Mouse (Mus musculus): ENCODE results near the gene Krt84. TPM values are rescaled to one million over a fixed set of nuclear protein-coding genes. Genes with fewer than 3 reads are reported as not detected.

Krt84 gene
- total RNA-seq, 2 experiments from 2014 or later, result not detected

DNA sequence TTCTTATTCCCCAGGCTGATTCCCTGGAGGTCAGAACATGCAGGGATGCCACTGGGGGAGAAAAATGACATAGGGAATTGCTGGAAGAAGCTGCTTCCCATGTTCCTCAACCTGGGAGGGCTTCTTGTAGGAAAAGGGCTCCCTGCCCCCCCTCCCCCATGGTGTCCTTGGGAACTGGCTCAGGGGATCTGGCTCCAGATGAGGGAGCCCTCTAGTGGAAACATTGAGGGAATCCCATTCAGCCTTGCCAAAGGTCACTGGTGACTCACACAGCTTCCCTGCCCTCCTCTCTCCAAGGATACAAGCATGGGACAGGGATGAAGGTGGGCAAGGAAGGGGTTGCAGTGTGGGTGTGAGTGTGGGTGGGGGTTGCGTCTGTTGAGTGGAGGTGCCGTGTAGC, 35.4 kb downstream of the Krt84 start:
- peak; percentile 36 for DNase-seq (ENCODE audit: low spot score)

GRCm38 (mm10) chr15:101495266-101495665, 37.4 kb downstream of the Krt84 start:
- DNase-seq (ENCODE audit: low spot score), result no peak

GRCm38 (mm10) chr15:101494203-101494602, 38.4 kb downstream of the Krt84 start:
- DNase-seq (ENCODE audit: low spot score), result no peak

DNA sequence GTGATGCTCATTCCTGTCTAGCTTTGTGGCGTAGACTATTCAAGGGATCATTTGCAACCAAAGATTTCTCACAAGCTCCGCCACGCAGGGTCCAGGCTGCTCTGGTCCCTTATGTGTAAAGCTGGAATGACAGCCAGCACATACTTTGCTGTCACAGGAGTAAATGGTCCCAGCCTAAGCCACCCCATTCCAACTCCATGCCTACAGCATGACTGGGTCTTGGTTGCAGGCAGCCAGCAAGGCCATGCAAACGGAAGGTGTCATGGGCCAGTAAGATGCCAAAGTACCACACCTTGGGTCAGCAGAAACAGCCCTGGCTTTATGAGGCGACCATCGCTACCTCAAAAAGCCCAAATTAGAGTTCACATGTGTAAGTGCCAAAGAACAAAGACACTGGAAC, 38.9 kb downstream of the Krt84 start:
- DNase-seq (ENCODE audit: low spot score), result no peak

GRCm38 (mm10) chr15:101492718-101493117, 39.9 kb downstream of the Krt84 start:
- no peak for DNase-seq (ENCODE audit: low spot score)

- no peak for DNase-seq (ENCODE audit: low spot score)
Observed at GRCm38 (mm10) chr15:101491431-101491830, 41.2 kb downstream of the Krt84 start, which contains the start of gene Krt83. TSS of gene Krt83 (minus strand) at chr15:101491512.

GRCm38 (mm10) chr15:101485911-101486635, 46.5 kb downstream of the Krt84 start:
- no peak for DNase-seq (ENCODE audit: low spot score)

GRCm38 (mm10) chr15:101484939-101485338, 47.7 kb downstream of the Krt84 start:
- no peak for DNase-seq (ENCODE audit: low spot score)

GRCm38 (mm10) chr15:101483646-101484045, 49.0 kb downstream of the Krt84 start:
- DNase-seq (ENCODE audit: low spot score), result no peak

GRCm38 (mm10) chr15:101482056-101482455, 50.6 kb downstream of the Krt84 start:
- DNase-seq (ENCODE audit: low spot score), result no peak

DNA sequence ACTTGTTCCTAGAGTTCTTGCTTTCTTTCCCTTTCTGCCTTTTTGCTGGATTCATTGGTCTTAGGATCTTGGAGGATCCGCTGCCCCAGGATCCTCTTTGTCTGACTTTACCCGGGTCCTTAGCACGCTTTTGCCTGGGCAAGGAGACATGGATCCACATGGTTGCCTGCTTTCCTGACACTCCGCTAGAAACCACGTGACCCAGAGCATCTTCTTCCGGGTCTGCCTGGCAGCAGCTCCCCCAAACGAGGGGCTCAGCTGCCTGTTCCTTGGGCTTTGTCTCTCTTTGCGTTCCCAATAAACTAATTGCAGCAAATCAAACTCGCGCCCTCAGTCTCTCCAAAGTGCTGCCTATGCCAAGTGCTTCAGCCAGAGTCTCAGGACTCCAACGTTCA, 53.0 kb downstream of the Krt84 start:
- DNase-seq (ENCODE audit: low spot score), result no peak

DNA sequence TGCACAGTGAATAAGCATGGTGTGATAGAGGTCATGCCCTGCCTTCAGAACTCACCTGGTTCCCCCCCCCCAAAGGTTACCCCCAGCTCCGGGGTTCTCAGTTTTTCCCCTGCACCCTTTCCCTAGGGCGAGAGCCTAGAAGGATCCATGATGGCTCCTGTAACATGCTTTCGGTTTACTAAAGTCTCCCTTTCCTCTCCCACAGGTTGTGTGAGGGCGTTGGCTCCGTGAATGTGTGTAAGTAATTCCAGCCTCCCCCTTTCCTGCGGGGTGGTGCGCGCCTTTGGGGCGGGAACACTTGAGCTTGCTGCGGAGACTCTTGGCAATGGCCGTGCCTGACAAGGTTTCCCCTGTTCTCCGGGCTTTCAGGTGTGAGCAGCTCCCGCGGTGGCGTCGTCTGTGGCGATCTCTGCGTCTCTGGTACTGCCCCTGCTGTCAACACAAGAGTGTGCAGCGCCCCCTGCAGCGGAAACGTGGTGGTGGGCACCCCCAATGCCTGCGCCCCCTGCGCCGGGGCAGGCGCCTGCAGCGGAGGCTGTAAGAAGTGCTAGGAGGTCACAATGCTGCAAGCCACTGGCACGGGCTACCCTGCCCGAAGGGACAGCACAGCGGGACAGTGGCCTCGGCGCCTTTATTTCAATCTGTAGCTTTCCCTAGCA, 53.5 kb downstream of the Krt84 start:
- DNase-seq (ENCODE audit: low spot score), result peak; percentile 29

Small RNAs within 50 kb of the gene (microRNA-seq; reads per million reads assigned to microRNA genes)
- gene Gm44393 (not detected), gene Gm44460 (not detected)

Other genes starting within 250 kb of the Krt84 start
- 10 to 100 TPM; 25.0 to 31.3 TPM for gene Atg101, start 248.5 kb downstream of the Krt84 start, total RNA-seq (2021)
- under 1 TPM; 0.26 to 0.27 TPM for gene 6030408B16Rik, start 239.6 kb downstream of the Krt84 start, total RNA-seq (2021)
- gene Krt80, start 162.7 kb downstream of the Krt84 start, total RNA-seq (2021), result 1 to 10 TPM; 1.4 to 3.8 TPM
- under 1 TPM in 1 of 2 experiments, not detected in 1; 0.14 TPM for gene Krt7, start 121.8 kb downstream of the Krt84 start, total RNA-seq (2021)
- not detected for gene Krt87, start 94.0 kb downstream of the Krt84 start, total RNA-seq (2021)
- not detected for gene Krt88, start 85.1 kb downstream of the Krt84 start, total RNA-seq (2021)
- not detected for gene Krt81, start 69.1 kb downstream of the Krt84 start, total RNA-seq (2021)
- gene Krt86, start 59.3 kb downstream of the Krt84 start, total RNA-seq (2021), result not detected
- gene Krt83, start 41.3 kb downstream of the Krt84 start, total RNA-seq (2021), result not detected
- not detected for gene Gm49425, start 15.6 kb downstream of the Krt84 start, total RNA-seq (2021)
- not detected for gene Krt82, start 17.8 kb upstream of the Krt84 start, total RNA-seq (2021)
- gene Krt90, start 30.1 kb upstream of the Krt84 start, total RNA-seq (2021), result not detected
- gene Krt75, start 41.1 kb upstream of the Krt84 start, total RNA-seq (2021), result not detected
- not detected for gene Gm5414, start 95.4 kb upstream of the Krt84 start, total RNA-seq (2021)
- not detected for gene Gm5478, start 114.6 kb upstream of the Krt84 start, total RNA-seq (2021)
- gene Krt6b, start 147.5 kb upstream of the Krt84 start, total RNA-seq (2021), result not detected
- not detected for gene Krt6a, start 161.5 kb upstream of the Krt84 start, total RNA-seq (2021)
- under 1 TPM in 1 of 2 experiments, not detected in 1; 0.09 TPM for gene Krt5, start 180.1 kb upstream of the Krt84 start, total RNA-seq (2021)
- gene Krt71, start 210.3 kb upstream of the Krt84 start, total RNA-seq (2021), result under 1 TPM in 1 of 2 experiments, not detected in 1; 0.14 TPM